Mouse (Mus musculus) olfactory bulb, adult 2 months (tissue): Measurements from ENCODE around the gene Dnajc28. TPM values are rescaled to one million over a fixed set of nuclear protein-coding genes. Genes with fewer than 3 reads are reported as not detected.

Source experiments
- H3K27ac ChIP-seq: fragments of 200-500 bp; 2 replicates; pipeline ENCODE4 v1.5.1; 2012; ENCODE audit warnings: low read depth, low read length; ENCODE audit not compliant: insufficient read depth
- H3K4me1 ChIP-seq: fragments of 200-500 bp; 2 replicates; pipeline ENCODE4 v1.6.1; 2012; ENCODE audit warnings: low read length; ENCODE audit not compliant: control insufficient read depth, insufficient read depth
- H3K4me3 ChIP-seq: fragments of 200-500 bp; 2 replicates; pipeline ENCODE4 v1.5.1; 2012; ENCODE audit warnings: mild to moderate bottlenecking, low read depth, low read length, moderate library complexity; ENCODE audit not compliant: insufficient read depth
- CTCF ChIP-seq: fragments of 200-500 bp; IDR thresholded peaks from 2 replicates; pipeline ENCODE4 v1.5.1; 2012; ENCODE audit warnings: low read depth, mild to moderate bottlenecking, low read length, moderate library complexity; ENCODE audit not compliant: insufficient read depth
- POLR2A ChIP-seq: fragments of 200-500 bp; IDR thresholded peaks from 2 replicates; pipeline ENCODE4 v1.6.1; 2012; ENCODE audit warnings: mild to moderate bottlenecking, low read depth, low read length, moderate library complexity; ENCODE audit not compliant: insufficient read depth
- WGBS: fragments of 180-500 bp; shearing (Covaris S2); methylation state at CpG from one replicate; pipeline ENCODE4 v1.1.7; 2018; 5-methylcytosine and 5-hydroxymethylcytosine counted together
- polyA plus RNA-seq: library from polyadenylated mRNA; stranded (reverse); fragments of >200 nt; gene quantifications from 2 replicates; pipeline ENCODE4 v1.2.4, GENCODE M21; 2012; ENCODE audit warnings: low replicate concordance; ENCODE audit not compliant: missing spikeins, insufficient read depth, insufficient read length

Dnajc28 gene
- polyA plus RNA-seq, 1 experiment = not detected

DNA sequence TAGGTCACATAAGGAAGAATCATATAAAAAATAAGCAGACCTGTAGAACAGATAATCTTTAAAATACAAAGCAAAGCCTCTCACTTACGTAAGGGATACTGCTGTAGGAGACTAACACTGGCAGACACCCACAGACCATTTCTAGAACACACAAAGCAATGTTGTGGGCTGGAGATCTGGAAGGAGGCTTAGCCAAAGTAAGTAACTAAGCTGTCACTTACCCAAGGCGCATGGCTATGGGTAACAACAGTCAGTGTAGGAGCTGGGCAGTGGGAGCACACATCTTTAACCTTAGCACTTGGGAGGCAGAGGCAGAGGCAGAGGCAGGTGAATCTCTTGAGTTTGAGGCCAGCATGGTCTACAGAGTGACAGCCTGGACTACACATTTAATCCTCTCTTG is 20.8 kb upstream of the Dnajc28 start:
- Histone ChIP-seq H3K27ac (no peak overlapping the region), H3K4me3 (no peak overlapping the region), H3K4me1 (no peaks in the 10 kb centered on the region)
- whole genome bisulfite sequencing = 88% methylated on average over 2 of the region's 2 CpGs
- TF ChIP-seq POLR2A = no peak
- TF ChIP-seq CTCF = no peak

- TF ChIP-seq CTCF = no peak
- no peak for TF ChIP-seq POLR2A
- Histone ChIP-seq H3K27ac (no peak overlapping the region), H3K4me1 (no peaks in the 10 kb centered on the region), H3K4me3 (no peak overlapping the region)
- 89% methylated on average over 5 of the region's 5 CpGs for WGBS
These were observed 20.3 kb upstream of the Dnajc28 start for GRCm38 (mm10) chr16:91639161-91639560.

- H3K4me3 ChIP-seq = no peak overlapping the region
- H3K27ac ChIP-seq = no peak overlapping the region
- H3K4me1 ChIP-seq = no peaks in the 10 kb centered on the region
- WGBS = 92% methylated on average over 12 of the region's 12 CpGs
- TF ChIP-seq POLR2A = no peak
- TF ChIP-seq CTCF = no peak
These were observed 14.8 kb upstream of the Dnajc28 start for GRCm38 (mm10) chr16:91633641-91634040.

DNA sequence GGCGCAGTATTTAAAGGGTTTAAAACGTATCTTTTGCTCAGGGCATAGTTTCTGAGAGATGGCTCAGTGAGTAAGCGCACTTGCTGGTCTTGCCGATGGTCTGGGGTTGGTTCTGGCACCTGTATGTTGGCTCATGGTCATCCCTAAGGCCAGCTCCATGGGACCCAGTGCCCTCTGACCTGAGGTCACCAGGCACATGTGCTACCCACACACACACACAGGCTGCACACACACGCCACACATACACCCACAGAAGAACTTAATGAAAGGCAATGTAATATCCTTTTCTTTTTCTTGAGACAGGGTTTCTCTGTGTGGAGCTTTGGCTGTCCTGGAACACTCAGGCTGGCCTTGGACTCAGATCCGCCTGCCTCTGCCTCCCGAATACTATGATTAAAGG is 14.1 kb upstream of the Dnajc28 start:
- Histone ChIP-seq H3K27ac (no peak overlapping the region), H3K4me3 (no peak overlapping the region), H3K4me1 (no peaks in the 10 kb centered on the region)
- 95% methylated on average over 7 of the region's 7 CpGs for WGBS
- TF ChIP-seq POLR2A = no peak
- no peak for TF ChIP-seq CTCF

GRCm38 (mm10) chr16:91632439-91632838 is 13.6 kb upstream of the Dnajc28 start:
- no peak for TF ChIP-seq CTCF
- no peak for TF ChIP-seq POLR2A
- whole genome bisulfite sequencing = 82% methylated on average over 5 of the region's 5 CpGs
- Histone ChIP-seq H3K27ac (no peak overlapping the region), H3K4me3 (no peak overlapping the region), H3K4me1 (no peaks in the 10 kb centered on the region)

DNA sequence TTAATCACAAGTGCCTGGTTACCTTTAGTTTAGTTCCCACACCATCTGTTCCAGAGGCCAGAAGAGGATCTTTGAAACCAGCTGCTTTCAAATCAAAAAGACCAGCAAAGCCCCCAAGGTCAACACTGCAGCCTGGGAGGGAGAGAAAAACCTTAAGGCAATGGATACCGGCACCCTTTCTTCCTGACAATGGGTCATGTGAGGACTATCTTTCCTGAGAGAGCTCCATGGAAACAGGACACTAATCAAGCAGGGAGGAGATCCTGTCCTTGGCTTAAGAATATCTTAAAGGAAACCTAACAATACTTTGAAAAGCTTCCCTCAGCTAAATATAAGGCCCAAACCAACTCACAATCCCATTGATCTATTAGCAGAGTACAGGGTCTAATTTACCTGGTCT is 11.8 kb upstream of the Dnajc28 start:
- TF ChIP-seq POLR2A = no peak
- TF ChIP-seq CTCF = no peak

GRCm38 (mm10) chr16:91629749-91630148 is 10.9 kb upstream of the Dnajc28 start:
- Histone ChIP-seq H3K4me3 (no peak overlapping the region), H3K4me1 (no peaks in the 10 kb centered on the region), H3K27ac (no peak overlapping the region)
- 91% methylated on average over 4 of the region's 4 CpGs for WGBS
- TF ChIP-seq CTCF (no peak), POLR2A (no peak)

More for the DNA sequence above, 11.8 kb upstream of the Dnajc28 start:
- no peak overlapping the region for H3K4me3 ChIP-seq
- H3K4me1 ChIP-seq = no peaks in the 10 kb centered on the region
- no peak overlapping the region for H3K27ac ChIP-seq
- WGBS = 60% methylated on average over 1 of the region's 1 CpGs

GRCm38 (mm10) chr16:91628673-91629072 is 9.8 kb upstream of the Dnajc28 start:
- no peak for TF ChIP-seq POLR2A
- no peak for TF ChIP-seq CTCF
- 91% methylated on average over 3 of the region's 3 CpGs for WGBS

GRCm38 (mm10) chr16:91627831-91628230 is 9.0 kb upstream of the Dnajc28 start:
- Histone ChIP-seq H3K4me1 (no peaks in the 10 kb centered on the region), H3K4me3 (no peak overlapping the region), H3K27ac (no peak overlapping the region)
- TF ChIP-seq POLR2A (no peak), CTCF (no peak)
- WGBS = 89% methylated on average over 7 of the region's 7 CpGs

More at GRCm38 (mm10) chr16:91628673-91629072, 9.8 kb upstream of the Dnajc28 start:
- no peak overlapping the region for H3K27ac ChIP-seq
- H3K4me3 ChIP-seq = no peak overlapping the region
- H3K4me1 ChIP-seq = no peaks in the 10 kb centered on the region

GRCm38 (mm10) chr16:91623074-91623473 is 4.2 kb upstream of the Dnajc28 start:
- Histone ChIP-seq H3K4me3 (no peak overlapping the region), H3K4me1 (no peaks in the 10 kb centered on the region), H3K27ac (no peak overlapping the region)
- 97% methylated on average over 9 of the region's 9 CpGs for WGBS
- TF ChIP-seq CTCF (no peak), POLR2A (no peak)
